Mouse (Mus musculus) mesoderm, embryonic 11.5 days (tissue): ENCODE results near the gene Prkcz.

Experiments
- DNase-seq: peaks from one replicate; pipeline ENCODE4 v3.0.0-alpha.2; 2012; ENCODE audit warnings: low read depth, low spot score

Prkcz gene

GRCm38 (mm10) chr4:155220213-155221100 lies 140.7 kb downstream of the Prkcz start:
- DNase-seq = no peak

- DNase-seq = no peak
These were observed 141.6 kb downstream of the Prkcz start for GRCm38 (mm10) chr4:155219271-155220212.

GRCm38 (mm10) chr4:155218104-155218732 lies 142.9 kb downstream of the Prkcz start:
- DNase-seq = no peak

- peak; percentile 55 for DNase-seq
These were observed 143.7 kb downstream of the Prkcz start for GRCm38 (mm10) chr4:155217241-155218103.

GRCm38 (mm10) chr4:155215773-155216630 lies 145.2 kb downstream of the Prkcz start:
- DNase-seq = no peak

- no peak for DNase-seq
These were observed 146.0 kb downstream of the Prkcz start for GRCm38 (mm10) chr4:155215203-155215602.

- no peak for DNase-seq
These were observed 146.4 kb downstream of the Prkcz start for GRCm38 (mm10) chr4:155214793-155215192.

GRCm38 (mm10) chr4:155214188-155214587 lies 147.0 kb downstream of the Prkcz start:
- DNase-seq = no peak

GRCm38 (mm10) chr4:155213752-155214054 lies 147.5 kb downstream of the Prkcz start:
- no peak for DNase-seq

- no peak for DNase-seq
These were observed 148.0 kb downstream of the Prkcz start for GRCm38 (mm10) chr4:155213052-155213751.
